Mouse (Mus musculus) CD8-positive naive resting alpha-beta T cell, adult 2 months (primary cell): Measurements from ENCODE around the gene Pecam1.
A peak's percentile ranks its signal among the peaks of the same experiment; 100 is the strongest.
"Not testable (repeated sequence)": the region's sequence is repeated elsewhere in the genome, so short reads cannot be mapped to it uniquely, and the experiment has no call there.

Experiments used
- DNase-seq, 2 experiments: peaks; one replicate each; pipeline ENCODE4 v3.0.0; 2022; ENCODE audit warnings: low read depth in 2 of 2, low spot score in 2 of 2

Gene Pecam1

DNA sequence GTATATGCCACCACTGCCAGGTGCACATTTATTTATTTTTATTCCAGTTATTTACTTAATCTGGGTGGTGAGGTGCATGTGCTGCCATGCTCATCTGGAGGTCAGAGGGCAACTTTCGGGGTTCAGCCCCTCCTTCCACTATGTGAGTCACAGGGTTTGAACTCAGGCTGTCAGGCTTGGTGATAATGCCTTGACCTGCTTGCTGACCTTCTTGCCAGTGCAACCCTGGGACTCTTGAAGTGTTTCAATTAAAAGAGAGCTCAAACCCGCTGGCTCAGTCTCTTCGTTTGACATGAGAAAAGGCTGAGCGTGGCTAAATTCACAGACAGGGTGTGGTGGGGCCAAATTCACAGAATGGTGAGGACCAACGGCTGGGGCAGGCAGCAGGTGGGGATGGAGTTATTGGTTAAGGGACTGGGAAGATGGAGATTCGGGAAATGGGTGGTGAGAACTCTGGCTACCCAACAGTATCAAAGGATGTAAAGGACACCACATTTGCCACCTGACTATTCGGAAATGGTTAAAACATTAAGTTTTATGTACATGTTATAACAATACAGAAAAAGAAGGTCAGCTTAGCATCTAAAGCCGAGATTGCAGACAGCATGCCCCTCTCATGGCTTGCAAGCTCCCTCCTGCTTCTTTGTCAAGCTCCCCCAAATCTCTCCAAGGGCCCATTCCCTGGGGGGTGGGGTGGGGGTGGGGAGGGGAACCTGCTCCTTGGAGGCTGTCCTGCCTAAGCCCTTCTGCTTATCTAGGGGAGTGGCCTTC lies 81.1 kb downstream of the Pecam1 start:
- no peak for DNase-seq

DNA sequence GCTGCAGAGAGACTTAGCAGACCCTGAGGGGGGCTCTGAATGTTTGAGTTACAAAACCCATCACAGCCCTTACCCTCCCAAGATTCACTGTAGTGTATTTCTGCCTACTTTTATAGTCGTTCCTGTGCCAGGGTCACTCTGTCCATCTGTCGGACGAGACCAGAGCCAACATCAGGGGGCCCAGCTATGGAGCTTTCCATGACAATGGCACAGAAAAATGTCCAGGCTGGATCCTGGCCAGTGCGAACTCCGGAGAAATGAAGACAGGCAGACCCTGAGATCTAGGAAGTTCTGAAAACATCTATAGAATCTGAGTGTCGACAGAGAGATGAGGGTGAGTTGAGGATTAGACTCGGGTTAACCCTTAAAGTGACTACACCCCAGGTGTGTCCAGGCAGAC lies 82.1 kb downstream of the Pecam1 start:
- no peak for DNase-seq

DNA sequence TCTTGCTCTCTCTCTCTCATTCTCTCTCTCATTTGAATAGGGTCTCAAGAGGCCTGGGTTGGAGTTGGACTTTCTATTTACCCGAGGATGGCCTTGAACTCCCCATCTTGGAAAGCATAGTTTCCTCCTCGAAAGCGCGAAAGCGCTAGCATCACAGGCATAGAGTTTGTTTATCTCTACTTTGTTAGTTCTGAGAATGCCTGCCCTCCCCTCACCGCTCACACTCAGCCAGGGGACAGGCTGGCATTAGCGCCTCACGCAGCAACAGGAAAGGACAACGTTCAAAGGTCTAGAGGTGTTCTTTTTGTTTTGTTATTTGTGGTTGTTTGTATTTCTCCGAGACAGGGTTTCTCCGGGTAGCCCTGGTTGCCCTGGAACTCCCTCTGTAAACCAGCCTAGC lies 82.6 kb downstream of the Pecam1 start:
- DNase-seq = no peak

DNA sequence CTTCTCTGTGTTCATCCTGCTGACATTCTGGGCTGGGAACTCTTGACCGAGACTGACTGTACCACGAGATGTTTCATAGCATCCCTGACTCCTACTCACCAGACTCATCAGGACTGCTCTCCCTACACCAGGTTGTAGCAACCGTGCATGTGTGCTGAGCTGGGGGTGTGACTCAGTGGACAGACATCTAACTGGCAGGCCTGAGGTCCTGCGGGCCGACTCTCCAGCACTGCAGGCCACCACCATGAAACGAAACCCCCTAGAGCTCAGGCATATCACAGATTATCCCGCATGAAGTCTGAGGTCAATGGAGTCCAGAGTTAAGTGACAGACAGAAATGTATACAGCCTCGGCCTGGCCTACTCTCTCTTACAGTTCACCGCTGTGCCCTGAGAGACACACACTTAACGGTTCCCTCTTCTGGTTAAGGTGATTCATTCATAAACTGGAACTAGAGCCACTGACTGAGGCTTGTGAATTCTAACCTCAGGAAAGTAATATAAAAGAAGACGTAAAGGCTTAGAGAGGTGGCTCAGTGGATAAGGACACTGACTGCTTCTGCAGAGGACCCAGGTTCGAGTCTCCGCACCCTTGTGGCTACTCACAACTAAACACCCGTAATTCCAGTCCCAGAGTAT lies 83.8 kb downstream of the Pecam1 start:
- DNase-seq = no peak

DNA sequence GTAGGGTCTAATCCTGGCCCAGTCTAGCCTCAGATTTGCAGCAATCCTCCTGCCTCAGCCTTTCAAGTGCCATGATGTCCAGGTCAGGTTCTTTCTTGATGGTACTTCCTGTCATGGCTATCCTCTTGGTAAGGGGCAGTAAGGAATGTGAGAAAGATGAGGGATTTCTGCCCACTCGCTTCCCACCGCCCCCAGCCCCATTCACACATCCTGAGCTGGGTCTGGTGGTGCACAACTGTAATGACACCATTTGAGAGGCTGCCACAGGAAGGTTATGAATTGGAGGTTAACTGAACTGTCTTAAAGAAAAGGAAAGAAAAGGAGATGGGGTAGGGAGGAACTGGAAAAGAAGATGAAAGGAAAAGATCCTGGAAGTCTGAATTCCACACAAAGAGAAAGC lies 84.6 kb downstream of the Pecam1 start:
- DNase-seq = no peak

DNA sequence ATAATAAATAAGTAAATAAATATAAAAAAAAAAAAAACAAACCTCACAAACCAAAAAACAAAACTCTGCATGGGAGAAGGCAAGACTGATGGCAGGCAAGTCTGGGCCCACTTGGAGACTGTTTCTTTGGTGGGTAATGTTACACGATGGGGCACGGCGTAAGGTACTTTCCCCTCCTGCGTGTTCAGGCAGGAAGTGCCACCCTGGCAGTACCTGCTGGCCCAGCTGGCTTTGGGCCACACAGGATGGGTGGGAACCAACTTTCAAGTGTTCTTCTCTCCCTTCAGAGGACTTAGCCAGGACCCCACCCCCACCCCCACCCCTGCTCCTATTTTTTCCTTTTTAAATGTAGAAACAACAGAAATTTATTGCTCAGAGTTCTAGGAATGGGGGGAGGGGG lies 85.1 kb downstream of the Pecam1 start:
- peak; percentile 72 to 75 for DNase-seq

DNA sequence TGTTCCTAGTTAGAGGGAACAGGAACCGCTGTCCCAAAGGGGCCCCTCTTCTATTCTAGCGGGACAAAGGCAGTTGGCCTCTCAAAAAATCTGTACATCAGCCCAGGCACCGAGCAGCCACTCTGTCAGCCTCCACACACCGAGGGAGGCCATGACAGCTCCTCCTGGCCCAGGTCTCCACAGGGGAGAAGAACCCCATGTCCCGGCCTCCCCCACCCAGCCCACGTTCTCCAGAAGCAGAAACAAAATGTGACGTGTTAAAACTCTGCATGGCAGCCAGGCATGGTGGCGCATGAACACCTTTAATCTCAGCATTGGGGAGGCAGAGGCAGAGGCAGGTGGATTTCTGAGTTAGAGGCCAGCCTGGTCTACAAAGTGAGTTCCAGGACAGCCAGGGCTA lies 85.7 kb downstream of the Pecam1 start:
- no peak for DNase-seq

DNA sequence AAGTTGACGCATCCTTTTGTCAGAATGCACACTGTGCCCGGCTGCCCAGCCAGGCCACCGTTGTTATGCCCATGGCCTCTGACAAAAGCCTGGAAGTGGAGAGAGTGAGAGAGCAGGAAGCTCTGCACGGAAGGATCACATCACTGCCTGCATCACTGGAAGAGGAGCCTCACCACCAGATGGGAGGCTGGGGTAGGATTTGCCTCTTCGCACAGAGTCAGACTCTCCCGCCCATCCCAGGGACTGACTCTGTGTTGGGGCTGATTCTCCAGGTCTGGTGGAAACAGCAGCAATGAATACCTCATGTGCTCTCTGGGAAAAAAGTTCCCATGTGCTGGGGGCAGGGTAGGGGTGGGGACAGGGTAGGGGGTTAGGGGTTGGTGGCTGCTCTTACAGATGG lies 86.6 kb downstream of the Pecam1 start:
- DNase-seq = no peak

DNA sequence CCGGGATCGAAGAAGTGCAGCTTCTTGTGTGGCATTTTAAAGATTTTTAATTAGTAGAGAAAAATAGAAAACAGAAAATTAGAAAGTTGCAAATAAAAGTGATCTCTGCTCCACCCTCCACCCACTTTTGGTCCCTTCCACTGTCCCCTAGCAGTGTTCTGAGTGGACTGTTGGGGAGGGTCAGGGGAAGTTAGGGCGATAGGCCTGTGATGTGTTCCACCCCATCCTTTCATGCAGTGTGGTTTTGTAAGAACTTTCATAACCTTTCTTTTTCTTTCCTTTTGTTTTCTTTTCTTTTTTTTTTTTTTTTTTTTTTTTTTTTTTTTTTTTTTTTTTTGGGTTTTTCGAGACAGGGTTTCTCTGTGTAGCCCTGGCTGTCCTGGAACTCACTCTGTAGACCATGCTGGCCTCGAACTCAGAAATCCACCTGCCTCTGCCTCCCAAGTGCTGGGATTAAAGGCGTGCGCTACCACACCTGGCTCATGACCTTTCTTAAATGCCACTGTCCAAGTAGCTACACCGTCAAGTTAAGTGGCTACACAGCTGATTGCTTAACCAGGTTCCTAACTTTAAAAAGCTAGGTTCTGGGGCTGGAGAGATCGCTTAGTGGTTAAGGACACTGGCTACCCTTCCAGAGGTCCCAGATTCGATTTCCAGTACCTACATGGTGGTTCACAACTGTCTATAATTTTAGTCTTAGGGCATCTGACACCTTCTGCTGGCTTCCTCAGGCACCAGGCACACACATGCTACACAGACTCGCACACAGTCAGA lies 87.6 kb downstream of the Pecam1 start:
- DNase-seq = no peak

DNA sequence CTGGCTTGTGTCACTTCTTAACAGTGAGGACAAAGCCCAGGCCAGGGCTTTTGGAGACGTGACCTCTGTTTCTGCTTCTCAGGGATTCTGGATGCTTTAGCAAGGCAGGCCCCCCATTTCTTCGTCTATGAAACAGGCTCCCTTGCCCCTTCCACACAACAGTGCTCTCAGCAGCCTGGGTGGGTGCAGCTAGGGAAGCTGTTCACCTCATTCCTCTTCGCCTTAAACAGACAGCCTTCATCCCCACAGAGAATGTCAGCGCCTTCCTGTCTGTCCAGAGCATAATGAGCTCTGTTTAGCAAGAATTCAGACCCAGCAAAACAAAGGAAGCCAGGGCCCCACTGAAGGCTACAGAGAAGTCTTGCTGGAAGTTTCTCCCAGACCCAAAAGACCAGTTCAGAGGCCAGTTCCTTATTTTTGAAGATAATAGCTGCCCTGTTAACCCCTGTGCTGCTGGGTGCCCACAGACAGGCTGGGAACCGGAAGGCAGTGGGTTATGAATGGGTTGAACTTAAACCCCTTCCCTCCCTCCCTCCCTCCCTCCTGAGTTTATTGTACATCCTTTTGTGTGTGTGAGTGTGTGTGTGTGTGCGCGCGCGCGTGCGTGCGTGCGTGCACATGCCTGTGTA lies 89.9 kb downstream of the Pecam1 start:
- DNase-seq = peak in 1 of 2 experiments; percentile 21

DNA sequence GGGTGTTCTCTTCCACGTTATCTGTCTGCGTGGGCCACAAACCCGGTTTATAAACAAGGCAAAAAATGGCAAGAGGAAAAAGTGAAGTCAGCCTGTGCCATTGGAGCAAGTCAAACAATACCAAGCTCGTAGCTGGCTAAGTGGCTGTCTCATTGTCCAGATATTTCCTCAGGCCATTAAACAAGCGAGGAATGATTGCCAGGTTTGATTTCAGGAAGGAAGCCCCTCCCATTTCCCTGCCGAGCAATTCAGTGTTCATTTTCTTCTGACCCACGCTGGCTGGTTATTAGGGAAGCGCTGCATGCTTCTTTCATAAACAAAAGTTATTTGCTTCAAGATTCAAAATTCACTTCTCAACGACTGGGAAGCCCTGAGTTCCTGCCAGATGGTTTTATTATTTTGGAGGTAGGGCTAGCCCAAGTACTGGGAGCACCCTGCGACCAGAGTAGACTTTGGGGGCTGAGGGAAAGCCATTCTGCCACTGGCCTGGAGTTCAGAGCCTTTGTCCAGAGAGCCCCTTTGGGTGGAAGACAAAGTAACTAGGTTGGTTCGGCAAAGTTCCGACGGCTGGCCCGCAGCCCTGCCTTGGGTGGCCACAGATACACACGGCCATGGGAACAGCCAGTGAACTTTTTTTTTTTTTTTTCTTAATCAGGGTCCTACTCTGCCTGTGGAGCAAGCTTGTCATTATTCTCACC lies 90.7 kb downstream of the Pecam1 start:
- DNase-seq = no peak

DNA sequence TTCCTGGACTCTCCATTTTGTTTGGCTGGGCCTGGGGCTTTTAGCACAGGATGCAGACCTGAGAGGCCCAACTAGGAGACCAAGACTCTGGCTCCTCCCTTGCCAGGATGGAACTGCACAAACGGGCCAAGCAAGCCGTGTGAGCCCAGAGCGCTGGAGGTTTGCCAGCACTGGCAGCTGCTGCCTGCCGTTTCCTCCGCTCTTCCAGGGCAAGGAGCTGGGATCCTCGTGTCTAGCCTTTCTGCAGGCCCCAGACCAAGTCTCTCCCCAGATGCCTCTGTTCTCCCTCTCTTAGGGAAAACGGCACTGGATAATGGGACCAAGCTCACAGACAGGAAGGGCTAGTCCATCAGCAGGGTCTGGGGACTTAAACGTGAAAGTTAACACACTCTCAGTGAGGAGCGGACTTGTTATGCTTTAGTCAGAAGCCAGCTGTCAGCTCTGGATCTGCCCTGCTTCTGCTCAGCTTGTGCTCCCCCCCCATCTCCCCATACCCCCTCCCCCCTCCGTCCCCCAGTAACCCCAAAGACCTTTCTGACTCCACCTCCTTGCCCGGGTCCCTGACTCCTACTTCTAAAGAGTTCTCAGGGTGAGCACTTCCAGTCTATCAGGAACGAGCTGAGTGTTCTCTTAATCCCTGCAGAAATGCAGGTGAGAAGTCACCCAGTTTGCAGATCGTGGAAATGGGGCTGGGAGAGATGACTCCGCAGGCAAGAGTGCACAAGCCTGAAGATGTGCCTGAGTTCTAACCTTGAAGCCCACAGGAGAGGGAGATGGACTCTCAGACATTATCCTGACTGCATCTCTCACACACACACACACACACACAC lies 92.2 kb downstream of the Pecam1 start:
- DNase-seq = peak in 1 of 2 experiments; percentile 38

DNA sequence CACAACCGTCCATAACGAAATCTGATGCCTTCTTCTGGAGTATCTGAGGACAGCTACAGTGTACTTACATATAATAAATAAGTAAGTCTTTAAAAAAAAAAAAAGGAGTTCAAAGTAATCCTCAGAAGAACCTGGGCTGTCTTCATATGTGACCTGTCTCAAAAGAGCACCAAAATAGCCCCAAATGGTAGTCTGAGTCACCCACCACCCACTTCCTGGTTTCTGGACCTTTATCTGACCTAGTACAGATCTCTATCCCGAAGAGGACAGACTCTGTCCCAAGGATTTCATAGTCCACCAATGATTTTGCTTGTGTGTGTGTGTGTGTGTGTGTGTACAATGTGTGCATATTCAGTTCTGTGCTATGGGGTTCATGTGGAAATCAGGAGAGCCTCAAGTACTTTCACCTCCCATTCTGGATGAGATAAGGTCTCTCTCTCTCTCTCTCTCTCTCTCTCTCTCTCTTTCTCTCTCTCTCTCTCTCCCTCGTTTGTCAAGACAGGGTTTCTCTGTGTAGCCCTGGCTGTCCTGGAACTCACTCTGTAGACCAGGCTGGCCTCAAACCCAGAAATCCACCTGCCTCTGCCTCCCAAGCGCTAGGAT lies 93.4 kb downstream of the Pecam1 start:
- DNase-seq = not testable (repeated sequence)

DNA sequence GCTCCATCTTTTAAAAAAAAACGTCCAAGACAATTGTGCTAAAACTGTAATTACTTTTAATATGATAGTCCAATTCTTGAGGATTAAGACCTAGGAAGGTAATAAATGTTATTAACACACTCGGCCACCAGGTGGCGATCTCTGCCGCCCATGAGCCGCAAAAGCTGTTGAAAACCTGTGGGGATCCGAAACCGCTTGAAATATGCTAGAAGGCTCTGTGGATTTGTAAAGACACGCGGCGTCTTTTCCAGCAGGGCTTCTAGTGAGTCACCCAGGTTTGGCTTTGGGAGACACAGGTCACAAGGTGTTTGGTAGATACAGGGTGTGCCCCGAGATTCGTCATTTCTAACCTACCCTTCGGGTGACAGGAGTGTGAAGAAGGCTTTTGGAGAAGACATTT lies 102.1 kb downstream of the Pecam1 start:
- peak; percentile 80 to 84 for DNase-seq

DNA sequence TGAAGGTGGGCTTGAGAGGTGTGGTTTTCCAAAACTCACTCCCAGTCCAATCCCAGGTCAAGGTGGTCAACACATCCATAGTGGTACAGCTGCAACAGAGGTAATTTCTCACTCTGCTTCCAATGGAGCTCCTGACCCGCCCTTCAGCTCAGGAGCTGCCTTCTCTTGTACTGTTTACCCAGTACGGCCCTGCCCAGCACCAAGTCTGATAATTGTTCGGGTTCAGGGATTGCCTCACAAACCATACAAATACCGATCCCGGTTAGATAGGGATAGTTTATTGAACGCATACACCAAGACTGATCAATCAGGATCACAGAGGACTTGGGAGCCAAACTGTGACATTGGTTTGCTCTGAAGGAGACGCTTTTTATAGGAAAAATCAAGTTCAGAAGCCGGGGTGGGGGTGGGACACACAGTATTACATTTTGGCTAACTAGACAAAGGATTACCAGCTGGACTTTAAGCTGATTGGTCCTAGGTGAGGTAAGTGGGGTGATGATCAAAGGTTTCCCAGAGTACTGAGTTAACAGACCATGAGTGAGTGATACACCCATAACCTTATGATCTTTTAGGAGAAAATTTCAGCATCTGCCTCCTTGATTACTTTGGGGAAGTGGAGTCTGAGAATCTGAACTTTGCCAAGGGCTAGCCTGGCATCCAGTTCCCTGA lies 107.3 kb downstream of the Pecam1 start:
- no peak for DNase-seq

DNA sequence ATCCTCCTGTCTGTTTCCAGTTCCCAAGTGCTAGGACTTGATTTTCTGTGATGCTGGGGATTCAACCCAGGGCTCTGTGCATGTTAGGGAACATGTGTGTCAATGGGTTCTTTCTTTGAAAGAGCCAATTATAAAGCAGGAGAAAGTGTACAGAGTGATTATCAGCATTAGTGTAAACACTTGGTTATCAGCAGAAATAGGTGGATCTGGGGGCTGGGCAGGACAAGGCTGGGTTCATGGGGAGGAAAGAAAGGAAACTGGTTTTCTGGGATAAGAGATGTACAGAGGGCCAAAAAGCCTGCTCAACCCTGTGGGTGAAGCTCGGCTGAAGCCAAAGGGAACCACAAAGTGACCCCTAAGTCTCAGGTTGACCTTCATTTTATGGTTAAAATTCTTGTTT lies 108.8 kb downstream of the Pecam1 start:
- DNase-seq = no peak

DNA sequence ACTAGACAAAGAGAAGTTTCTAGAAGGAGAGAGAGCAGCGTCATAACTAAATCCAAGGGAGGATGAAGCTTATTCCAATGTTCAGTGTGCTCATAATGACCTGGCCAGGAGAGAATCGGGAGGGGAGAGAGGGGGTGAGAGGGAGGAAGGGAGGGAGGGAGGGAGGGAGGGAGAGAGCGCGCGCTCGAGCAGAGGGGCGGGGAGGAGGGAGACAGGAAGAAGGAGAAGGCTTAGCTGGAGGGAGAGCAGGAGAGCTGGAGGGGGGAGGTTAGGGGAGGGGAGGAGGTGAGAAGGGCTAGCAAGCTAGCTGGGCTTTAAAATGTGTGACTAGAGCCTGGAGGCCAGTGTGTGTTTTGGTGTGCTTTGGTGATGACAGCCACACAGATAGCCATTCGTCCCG lies 110.4 kb downstream of the Pecam1 start:
- no peak for DNase-seq

DNA sequence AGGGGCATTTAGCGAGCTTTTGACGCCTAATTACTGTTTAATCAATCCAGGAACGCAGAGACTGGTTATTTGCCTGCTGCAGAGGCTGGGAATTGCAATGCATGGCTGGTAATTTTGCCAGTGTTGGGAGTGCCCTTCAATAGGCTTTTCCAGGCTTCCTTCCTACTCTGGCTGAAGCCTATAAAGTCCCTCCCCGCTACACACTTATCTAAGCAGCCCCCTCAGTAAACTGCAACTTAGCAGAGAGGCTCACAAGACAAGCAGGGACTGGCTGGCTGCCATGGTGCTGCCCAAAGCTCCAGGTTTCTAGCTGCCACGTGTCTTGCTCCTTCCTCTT lies 111.1 kb downstream of the Pecam1 start:
- no peak for DNase-seq
